Mouse (Mus musculus) CH12.LX (cell line): Measurements from ENCODE around the gene Ndufaf1.

Source experiments
- CHD2 ChIP-seq: IDR thresholded peaks from 2 replicates; pipeline ENCODE4 v1.6.1; 2011; ENCODE audit warnings: low read length, improper control_type of control experiment
- E2F4 ChIP-seq: IDR thresholded peaks from 2 replicates; pipeline ENCODE4 v1.6.1; 2011; ENCODE audit warnings: low read depth, low read length, improper control_type of control experiment; ENCODE audit not compliant: insufficient replicate concordance
- ETS1 ChIP-seq: conservative IDR thresholded peaks from 2 replicates; pipeline ENCODE4 v1.6.1; 2012; ENCODE audit warnings: low read depth, mild to moderate bottlenecking, inconsistent platforms, low read length, improper control_type of control experiment, moderate library complexity
- MAFK ChIP-seq: IDR thresholded peaks from 2 replicates; pipeline ENCODE4 v1.6.1; 2011; ENCODE audit warnings: low read length, improper control_type of control experiment; ENCODE audit not compliant: insufficient replicate concordance
- NRF1 ChIP-seq: IDR thresholded peaks from 2 replicates; pipeline ENCODE4 v1.6.1; 2014; ENCODE audit warnings: low read depth, mild to moderate bottlenecking, inconsistent platforms, low read length, improper control_type of control experiment, moderate library complexity
- POLR2A ChIP-seq: IDR thresholded peaks from 2 replicates; pipeline ENCODE4 v1.6.1; 2011; ENCODE audit warnings: low read depth, mild to moderate bottlenecking, improper control_type of control experiment, low read length
- RCOR1 ChIP-seq: conservative IDR thresholded peaks from 2 replicates; pipeline ENCODE4 v1.6.1; 2012; ENCODE audit warnings: low read depth, mild to moderate bottlenecking, inconsistent platforms, low read length, improper control_type of control experiment
- USF2 ChIP-seq: conservative IDR thresholded peaks from 2 replicates; pipeline ENCODE4 v1.6.1; 2011; ENCODE audit warnings: low read depth, low read length, improper control_type of control experiment

- TF ChIP-seq ETS1 (no peak), CHD2 (no peak), POLR2A (no peak), NRF1 (no peak), RCOR1 (no peak), E2F4 (no peak), MAFK (no peak), USF2 (no peak)
Measured at GRCm38 (mm10) chr2:119675831-119676230, 13.2 kb upstream of the Ndufaf1 start.
